ENCODE assay signal across 9 mouse cellular contexts in genomic region chr4:10508163-10508821, GRCm38 (mm10).
DNase-seq lines count a peak whose midpoint lies in the region; ATAC-seq and TF ChIP-seq lines count a peak whose summit lies in the region.
"Had no signal": no experiment of that assay in that cellular context is flagged by ENCODE, and none has a peak within 500 bp of the region (broad histone marks: within the 10 kb centered on the region; RNA-seq: fewer than 3 reads in every experiment).

No protein-coding gene starts in this region.

- H3K4me3 ChIP-seq in liver, embryonic 11.5 days (ENCODE audit: low read depth, low read length) = no peak overlapping the region
- H3K4me3 ChIP-seq: limb, embryonic 15.5 days had no signal

- WGBS in liver, embryonic 11.5 days = 59% methylated on average over 6 of the region's 6 CpGs

- H3K27me3 ChIP-seq in liver, embryonic 11.5 days (replicated peaks; ENCODE audit: control insufficient read depth, insufficient read depth, low read length) = no peaks in the 10 kb centered on the region
- H3K27me3 ChIP-seq: limb, embryonic 15.5 days had no signal

- peak; percentile 55; the same call in 1 of the 2 replicates for TF ChIP-seq CTCF in brain, embryonic 14.5 days (IDR thresholded peaks at IDR 0.05; ENCODE audit: borderline replicate concordance, extremely low read depth, insufficient read depth, insufficient read length)

- no peaks in the 10 kb centered on the region for H3K9me3 ChIP-seq in liver, embryonic 11.5 days (ENCODE audit: control insufficient read depth, low read length)
- H3K9me3 ChIP-seq: limb, embryonic 15.5 days had no signal

- no peaks in the 10 kb centered on the region for H3K36me3 ChIP-seq in liver, embryonic 11.5 days (ENCODE audit: control insufficient read depth, insufficient read depth, low read length)
- H3K36me3 ChIP-seq: limb, embryonic 15.5 days had no signal

- no peak for TF ChIP-seq POLR2A in brain, embryonic 14.5 days (IDR thresholded peaks at IDR 0.05; ENCODE audit: borderline replicate concordance, extremely low read depth, insufficient read depth, insufficient read length, poor library complexity, severe bottlenecking)

- H3K4me1 ChIP-seq in liver, embryonic 11.5 days (replicated peaks; ENCODE audit: control insufficient read depth, insufficient read depth, low read length) = no peaks in the 10 kb centered on the region
- H3K4me1 ChIP-seq: limb, embryonic 15.5 days had no signal

- H3K9ac ChIP-seq in liver, embryonic 11.5 days (ENCODE audit: low read depth, low read length) = no peak overlapping the region
- H3K9ac ChIP-seq: limb, embryonic 15.5 days had no signal

- no peak overlapping the region for H3K4me2 ChIP-seq in liver, embryonic 11.5 days
- H3K4me2 ChIP-seq: limb, embryonic 15.5 days had no signal

- DNase-seq in adrenal gland, postnatal 25 days = peak; percentile 1
- DNase-seq in adrenal gland, postnatal 4 days (ENCODE audit: low spot score in 2 of 2) = no peak
- peak; percentile 3 for DNase-seq in liver
- no peak for DNase-seq in liver, embryonic 11.5 days (ENCODE audit: low spot score)
- DNase-seq in brain, embryonic 14.5 days (ENCODE audit: low read depth) = peak; percentile 35
- DNase-seq in kidney, postnatal 4 days = peak; percentile 50 to 51
- peak; percentile 15 for DNase-seq in naive thymus-derived CD4-positive, alpha-beta T cell, adult 2 months (ENCODE audit: low read depth)
- DNase-seq in yolk sac, embryonic 10.5 days (ENCODE audit: low spot score) = no peak

- ATAC-seq in liver, embryonic 11.5 days (replicated peaks; ENCODE audit: low FRiP score) = no peak

- no peak overlapping the region for H3K27ac ChIP-seq in liver, embryonic 11.5 days (ENCODE audit: low read depth, low read length)
- H3K27ac ChIP-seq: limb, embryonic 15.5 days had no signal

Comparison
In these comparisons a context has a peak if more than half of its experiments do, and no peak if none do; other contexts are left out.
1. DNase-seq: peak in adrenal gland, postnatal 25 days (single experiment), liver (single experiment), brain, embryonic 14.5 days (single experiment), kidney, postnatal 4 days (2 of 2) and naive thymus-derived CD4-positive, alpha-beta T cell, adult 2 months (single experiment); none in adrenal gland, postnatal 4 days (0 of 2), liver, embryonic 11.5 days (single experiment) and yolk sac, embryonic 10.5 days (single experiment).